Mouse (Mus musculus): ENCODE data around the gene Gm16181. TPM values are rescaled to one million over a fixed set of nuclear protein-coding genes. Genes with fewer than 3 reads are reported as not detected.

Gene Gm16181
- polyA plus RNA-seq (2017; shearing (Covaris generic)): not detected

GRCm38 (mm10) chr17:35220156-35220952 is at the start of gene Gm16181:
TSS of gene Gm16181 (plus strand) at chr17:35220834.

GRCm38 (mm10) chr17:35175968-35176367 is 44.7 kb upstream of the Gm16181 start, which contains the start of gene Aif1:
TSS of gene Aif1 (minus strand) at chr17:35176068.

GRCm38 (mm10) chr17:35187959-35188610 is 32.5 kb upstream of the Gm16181 start, which contains the start of gene Lst1:
TSS of gene Lst1 (minus strand) at chr17:35188439.

GRCm38 (mm10) chr17:35193881-35194843 is 26.5 kb upstream of the Gm16181 start, which contains the start of gene Ltb:
TSS of gene Ltb (plus strand) at chr17:35194439.

GRCm38 (mm10) chr17:35201787-35202186 is 18.8 kb upstream of the Gm16181 start, which contains the start of gene Tnf:
TSS of gene Tnf (minus strand) at chr17:35202007.

GRCm38 (mm10) chr17:35204494-35205379 is 15.9 kb upstream of the Gm16181 start, which contains the start of gene Lta:
TSS of gene Lta (minus strand) at chr17:35205351.

GRCm38 (mm10) chr17:35233114-35233980 is 12.7 kb downstream of the Gm16181 start, which contains the start of gene Atp6v1g2:
TSS of gene Atp6v1g2 (plus strand) at chr17:35233660.

GRCm38 (mm10) chr17:35235614-35236389 is 15.2 kb downstream of the Gm16181 start, which contains the start of gene Nfkbil1:
TSS of gene Nfkbil1 (minus strand) at chr17:35235792.

GRCm38 (mm10) chr17:35241305-35242014 is 20.8 kb downstream of the Gm16181 start, which contains the start of gene Ddx39b:
TSS of gene Ddx39b (plus strand) at chr17:35241746.

GRCm38 (mm10) chr17:35262664-35263522 is 42.3 kb downstream of the Gm16181 start, which contains the start of gene H2-D1:
TSS of gene H2-D1 (plus strand) at chr17:35262730.

Other genes starting within 250 kb of the Gm16181 start
- gene Hspa1a, start 248.7 kb upstream of the Gm16181 start, polyA plus RNA-seq (2017; shearing (Covaris generic)): 909 TPM
- gene Hspa1l, start 248.1 kb upstream of the Gm16181 start, polyA plus RNA-seq (2017; shearing (Covaris generic)): not detected
- 50.0 TPM for gene Lsm2, start 239.0 kb upstream of the Gm16181 start, polyA plus RNA-seq (2017; shearing (Covaris generic))
- gene Vars, start 219.8 kb upstream of the Gm16181 start, polyA plus RNA-seq (2017; shearing (Covaris generic)): 214 TPM
- gene Vwa7, start 204.3 kb upstream of the Gm16181 start, polyA plus RNA-seq (2017; shearing (Covaris generic)): 0.37 TPM
- not detected for gene Sapcd1, start 192.8 kb upstream of the Gm16181 start, polyA plus RNA-seq (2017; shearing (Covaris generic))
- gene Msh5, start 174.1 kb upstream of the Gm16181 start, polyA plus RNA-seq (2017; shearing (Covaris generic)): 2.2 TPM
- 334 TPM for gene Clic1, start 170.9 kb upstream of the Gm16181 start, polyA plus RNA-seq (2017; shearing (Covaris generic))
- 0.85 TPM for gene Ddah2, start 161.8 kb upstream of the Gm16181 start, polyA plus RNA-seq (2017; shearing (Covaris generic))
- gene Ly6g6c, start 155.4 kb upstream of the Gm16181 start, polyA plus RNA-seq (2017; shearing (Covaris generic)): not detected
- gene Mpig6b, start 154.7 kb upstream of the Gm16181 start, polyA plus RNA-seq (2017; shearing (Covaris generic)): not detected
- not detected for gene Ly6g6e, start 143.9 kb upstream of the Gm16181 start, polyA plus RNA-seq (2017; shearing (Covaris generic))
- not detected for gene Ly6g6d, start 142.8 kb upstream of the Gm16181 start, polyA plus RNA-seq (2017; shearing (Covaris generic))
- not detected for gene Ly6g6f, start 135.2 kb upstream of the Gm16181 start, polyA plus RNA-seq (2017; shearing (Covaris generic))
- 79.3 TPM for gene Abhd16a, start 131.6 kb upstream of the Gm16181 start, polyA plus RNA-seq (2017; shearing (Covaris generic))
- not detected for gene Ly6g5c, start 112.6 kb upstream of the Gm16181 start, polyA plus RNA-seq (2017; shearing (Covaris generic))
- gene Ly6g5b, start 105.4 kb upstream of the Gm16181 start, polyA plus RNA-seq (2017; shearing (Covaris generic)): 1.8 TPM
- 65.3 TPM for gene Gpank1, start 99.4 kb upstream of the Gm16181 start, polyA plus RNA-seq (2017; shearing (Covaris generic))
- 223 TPM for gene Csnk2b, start 98.8 kb upstream of the Gm16181 start, polyA plus RNA-seq (2017; shearing (Covaris generic))
- 1.7 TPM for gene D17H6S53E, start 94.5 kb upstream of the Gm16181 start, polyA plus RNA-seq (2017; shearing (Covaris generic))
- not detected for gene Apom, start 88.8 kb upstream of the Gm16181 start, polyA plus RNA-seq (2017; shearing (Covaris generic))
- 56.5 TPM for gene Bag6, start 85.7 kb upstream of the Gm16181 start, polyA plus RNA-seq (2017; shearing (Covaris generic))
- 24.5 TPM for gene Prrc2a, start 55.9 kb upstream of the Gm16181 start, polyA plus RNA-seq (2017; shearing (Covaris generic))
- gene Aif1, start 44.8 kb upstream of the Gm16181 start, polyA plus RNA-seq (2017; shearing (Covaris generic)): not detected
- gene Lst1, start 32.4 kb upstream of the Gm16181 start, polyA plus RNA-seq (2017; shearing (Covaris generic)): 4.4 TPM
- 1,113 TPM for gene Ltb, start 26.4 kb upstream of the Gm16181 start, polyA plus RNA-seq (2017; shearing (Covaris generic))
- 156 TPM for gene Tnf, start 18.8 kb upstream of the Gm16181 start, polyA plus RNA-seq (2017; shearing (Covaris generic))
- 55.4 TPM for gene Lta, start 15.5 kb upstream of the Gm16181 start, polyA plus RNA-seq (2017; shearing (Covaris generic))
- 4.8 TPM for gene Atp6v1g2, start 12.8 kb downstream of the Gm16181 start, polyA plus RNA-seq (2017; shearing (Covaris generic))
- gene Nfkbil1, start 15.0 kb downstream of the Gm16181 start, polyA plus RNA-seq (2017; shearing (Covaris generic)): 15.0 TPM
- gene Ddx39b, start 20.9 kb downstream of the Gm16181 start, polyA plus RNA-seq (2017; shearing (Covaris generic)): 149 TPM
- 6,702 TPM for gene H2-D1, start 41.9 kb downstream of the Gm16181 start, polyA plus RNA-seq (2017; shearing (Covaris generic))
- 0.89 TPM for gene H2-Q1, start 99.6 kb downstream of the Gm16181 start, polyA plus RNA-seq (2017; shearing (Covaris generic))
- gene H2-Q2, start 121.4 kb downstream of the Gm16181 start, polyA plus RNA-seq (2017; shearing (Covaris generic)): 19.2 TPM
- 42.4 TPM for gene H2-Q4, start 158.8 kb downstream of the Gm16181 start, polyA plus RNA-seq (2017; shearing (Covaris generic))
- gene H2-Q6, start 204.0 kb downstream of the Gm16181 start, polyA plus RNA-seq (2017; shearing (Covaris generic)): 1,228 TPM
- gene H2-Q7, start 218.3 kb downstream of the Gm16181 start, polyA plus RNA-seq (2017; shearing (Covaris generic)): 3,053 TPM
- 189 TPM for gene H2-Q10, start 249.3 kb downstream of the Gm16181 start, polyA plus RNA-seq (2017; shearing (Covaris generic))

Measured in effector memory CD4-positive, alpha-beta T cell, adult 7 months (primary cell).